Mouse (Mus musculus) limb, embryonic 11.5 days (tissue): ENCODE results near the gene Ugt1a1. TPM values are rescaled to one million over a fixed set of nuclear protein-coding genes. Genes with fewer than 3 reads are reported as not detected.
A peak's percentile ranks its signal among the peaks of the same experiment; 100 is the strongest.
"Not testable (repeated sequence)": the region's sequence is repeated elsewhere in the genome, so short reads cannot be mapped to it uniquely, and the experiment has no call there.

Experiments
- ATAC-seq: fragments of 200-750 bp; cut with Nextera tagmentation; 2 replicates; pipeline ENCODE4 v1.8.0; 2017; ENCODE audit warnings: low read depth; ENCODE audit not compliant: insufficient number of reproducible peaks, low FRiP score, low TSS enrichment
- DNase-seq: peaks from one replicate; pipeline ENCODE4 v3.0.0-alpha.2; 2015; ENCODE audit warnings: low spot score
- H3K27ac ChIP-seq: fragments of 300-500 bp; sonication (generic); replicated peaks from 2 replicates; pipeline ENCODE4 v1.5.1; 2014; ENCODE audit warnings: low read depth, mild to moderate bottlenecking, low read length
- H3K27me3 ChIP-seq: fragments of 300-500 bp; sonication (generic); 2 replicates; pipeline ENCODE4 v1.6.1; 2014; ENCODE audit warnings: mild to moderate bottlenecking, low read length, mixed read lengths; ENCODE audit not compliant: control insufficient read depth, insufficient read depth
- H3K36me3 ChIP-seq: fragments of 300-500 bp; sonication (generic); 2 replicates; pipeline ENCODE4 v1.6.1; 2014; ENCODE audit warnings: mild to moderate bottlenecking, low read length, moderate library complexity, mixed read lengths; ENCODE audit not compliant: control insufficient read depth, insufficient read depth
- H3K4me1 ChIP-seq: fragments of 300-500 bp; sonication (generic); 2 replicates; pipeline ENCODE4 v1.6.1; 2014; ENCODE audit warnings: low read length, mixed read lengths; ENCODE audit not compliant: control insufficient read depth, insufficient read depth
- H3K4me2 ChIP-seq: fragments of 300-500 bp; sonication (generic); 2 replicates; pipeline ENCODE4 v1.6.1; 2014; ENCODE audit warnings: low read depth, mild to moderate bottlenecking, moderate library complexity; ENCODE audit not compliant: severe bottlenecking
- H3K4me3 ChIP-seq: fragments of 300-500 bp; sonication (generic); 2 replicates; pipeline ENCODE4 v1.5.1; 2014; ENCODE audit warnings: low read depth, low read length
- H3K9ac ChIP-seq: fragments of 300-500 bp; sonication (generic); 2 replicates; pipeline ENCODE4 v1.6.1; 2014; ENCODE audit warnings: mild to moderate bottlenecking, low read length
- H3K9me3 ChIP-seq: fragments of 300-500 bp; sonication (generic); 2 replicates; pipeline ENCODE4 v1.6.1; 2016; ENCODE audit warnings: low read length; ENCODE audit not compliant: control insufficient read depth
- WGBS: fragments of 180-500 bp; shearing (Covaris S2); extraction: QIAGEN DNeasy Blood & Tissue Kit; methylation state at CpG from one replicate; pipeline ENCODE4 v1.1.7; 2014; 5-methylcytosine and 5-hydroxymethylcytosine counted together
- polyA plus RNA-seq: library from polyadenylated mRNA; unstranded; fragments of >200 nt; fragmentation: Nextera tagmentation; extraction: Ambion mirVana; gene quantifications from 2 replicates; pipeline ENCODE4 v1.2.1, GENCODE M21; 2014

The Ugt1a1 gene
- not detected in 2 replicates for polyA plus RNA-seq

GRCm38 (mm10) chr1:88211812-88212211 is at the start of gene Ugt1a1:
Gene Ugt1a1, plus strand, starts transcription at chr1:88211959.
- WGBS = 68% methylated on average over 8 of the region's 8 CpGs
- no peak within 1 kb of the TSS for H3K9ac ChIP-seq
- H3K4me3 ChIP-seq = no peak within 1 kb of the TSS
- H3K36me3 ChIP-seq = no peaks in the 10 kb centered on the region
- no peak within 1 kb of the TSS for H3K4me2 ChIP-seq
- ATAC-seq = no peak
- peak; percentile 36 for DNase-seq
- H3K27ac ChIP-seq = no peak within 1 kb of the TSS
- peaks cover 51% of the 10 kb centered on the region for H3K9me3 ChIP-seq
- no peaks in the 10 kb centered on the region for H3K4me1 ChIP-seq
- H3K27me3 ChIP-seq = no peaks in the 10 kb centered on the region

- no peak within 1 kb of the TSS for H3K27ac ChIP-seq
- no peak for DNase-seq
- H3K4me1 ChIP-seq = no peaks in the 10 kb centered on the region
- no peaks in the 10 kb centered on the region for H3K27me3 ChIP-seq
- 77% methylated on average over 5 of the region's 5 CpGs for WGBS
- H3K4me2 ChIP-seq = no peak within 1 kb of the TSS
- no peak within 1 kb of the TSS for H3K4me3 ChIP-seq
- no peak for ATAC-seq
- H3K9me3 ChIP-seq = no peaks in the 10 kb centered on the region
- H3K36me3 ChIP-seq = no peaks in the 10 kb centered on the region
- H3K9ac ChIP-seq = no peak within 1 kb of the TSS
These were observed 46.0 kb upstream of the Ugt1a1 start, which contains the start of gene Ugt1a5 for GRCm38 (mm10) chr1:88165711-88166110. Gene Ugt1a5, plus strand, starts transcription at chr1:88166012.

- not testable (repeated sequence) for DNase-seq, H3K9ac ChIP-seq, H3K4me2 ChIP-seq, H3K4me1 ChIP-seq, H3K4me3 ChIP-seq, H3K27me3 ChIP-seq, ATAC-seq, H3K27ac ChIP-seq, H3K9me3 ChIP-seq, H3K36me3 ChIP-seq
- WGBS = 91% methylated on average over 5 of the region's 7 CpGs
These were observed 39.6 kb upstream of the Ugt1a1 start for GRCm38 (mm10) chr1:88172190-88172589.

- Histone ChIP-seq H3K36me3 (no peaks in the 10 kb centered on the region), H3K27ac (no peak overlapping the region), H3K4me2 (no peak overlapping the region), H3K4me1 (no peaks in the 10 kb centered on the region), H3K9ac (no peak overlapping the region), H3K4me3 (no peak overlapping the region), H3K27me3 (no peaks in the 10 kb centered on the region), H3K9me3 (no peaks in the 10 kb centered on the region; the same call in 1 of the 2 replicates)
- ATAC-seq (no peak), DNase-seq (no peak)
- WGBS = 88% methylated on average over 1 of the region's 1 CpGs
These were observed 32.1 kb upstream of the Ugt1a1 start for GRCm38 (mm10) chr1:88179657-88180056.

GRCm38 (mm10) chr1:88186325-88186935 is 25.3 kb upstream of the Ugt1a1 start:
- ATAC-seq = no peak
- Histone ChIP-seq H3K4me2 (no peak overlapping the region), H3K4me3 (no peak overlapping the region), H3K4me1 (no peaks in the 10 kb centered on the region), H3K36me3 (no peaks in the 10 kb centered on the region), H3K27me3 (no peaks in the 10 kb centered on the region), H3K9ac (no peak overlapping the region), H3K9me3 (no peaks in the 10 kb centered on the region), H3K27ac (no peak overlapping the region)
- 87% methylated on average over 5 of the region's 5 CpGs for WGBS
- no peak for DNase-seq

GRCm38 (mm10) chr1:88192136-88192535 is 19.6 kb upstream of the Ugt1a1 start:
- Histone ChIP-seq H3K4me1 (no peaks in the 10 kb centered on the region), H3K4me3 (no peak overlapping the region), H3K4me2 (no peak overlapping the region), H3K27me3 (no peaks in the 10 kb centered on the region), H3K27ac (no peak overlapping the region), H3K36me3 (no peaks in the 10 kb centered on the region), H3K9me3 (no peaks in the 10 kb centered on the region), H3K9ac (no peak overlapping the region)
- DNase-seq (no peak), ATAC-seq (no peak)
- 76% methylated on average over 3 of the region's 3 CpGs for WGBS

- Histone ChIP-seq H3K27ac (no peak overlapping the region), H3K9ac (no peak overlapping the region), H3K36me3 (no peaks in the 10 kb centered on the region), H3K4me1 (no peaks in the 10 kb centered on the region), H3K4me2 (no peak overlapping the region), H3K4me3 (no peak overlapping the region), H3K9me3 (no peaks in the 10 kb centered on the region), H3K27me3 (no peaks in the 10 kb centered on the region)
- ATAC-seq (no peak), DNase-seq (no peak)
- WGBS = 86% methylated on average over 1 of the region's 1 CpGs
These were observed 16.1 kb upstream of the Ugt1a1 start for GRCm38 (mm10) chr1:88195687-88196086.

- Histone ChIP-seq H3K9ac (no peak overlapping the region), H3K4me1 (no peaks in the 10 kb centered on the region), H3K27me3 (no peaks in the 10 kb centered on the region), H3K9me3 (no peaks in the 10 kb centered on the region), H3K27ac (no peak overlapping the region), H3K36me3 (no peaks in the 10 kb centered on the region), H3K4me3 (no peak overlapping the region), H3K4me2 (no peak overlapping the region)
- no peak for ATAC-seq
- 76% methylated on average over 3 of the region's 3 CpGs for WGBS
- no peak for DNase-seq
These were observed 14.3 kb upstream of the Ugt1a1 start for GRCm38 (mm10) chr1:88197443-88197842.

GRCm38 (mm10) chr1:88199996-88200395 is 11.8 kb upstream of the Ugt1a1 start:
- no peak overlapping the region for H3K27ac ChIP-seq
- ATAC-seq (no peak), DNase-seq (no peak)
- no peaks in the 10 kb centered on the region for H3K4me1 ChIP-seq
- no peaks in the 10 kb centered on the region for H3K9me3 ChIP-seq
- 86% methylated on average over 2 of the region's 2 CpGs for WGBS
- no peak overlapping the region for H3K9ac ChIP-seq
- no peak overlapping the region for H3K4me2 ChIP-seq
- H3K27me3 ChIP-seq = no peaks in the 10 kb centered on the region
- no peak overlapping the region for H3K4me3 ChIP-seq
- no peaks in the 10 kb centered on the region for H3K36me3 ChIP-seq
